Mouse (Mus musculus) G1E-ER4 (cell line): Measurements from ENCODE around the gene Gnl2. TPM values are rescaled to one million over a fixed set of nuclear protein-coding genes. Genes with fewer than 3 reads are reported as not detected.

Source experiments
- GATA1 ChIP-seq: IDR thresholded peaks from one replicate; pipeline ENCODE4 v1.8.0; 2012; ENCODE audit warnings: low read length, inconsistent platforms
- polyA plus RNA-seq: library from polyadenylated mRNA; stranded (reverse); fragments of >175 nt; gene quantifications from 2 replicates; pipeline ENCODE4 v1.2.3, GENCODE M21; 2012

The Gnl2 gene
- polyA plus RNA-seq, 1 experiment: 75.8 TPM

GRCm38 (mm10) chr4:125055385-125055784 is 39.0 kb downstream of the Gnl2 start:
- no peak for TF ChIP-seq GATA1

GRCm38 (mm10) chr4:125056476-125056875 is 40.1 kb downstream of the Gnl2 start:
- no peak for TF ChIP-seq GATA1

GRCm38 (mm10) chr4:125057273-125057672 is 40.9 kb downstream of the Gnl2 start:
- TF ChIP-seq GATA1: no peak

GRCm38 (mm10) chr4:125058033-125058432 is 41.6 kb downstream of the Gnl2 start:
- no peak for TF ChIP-seq GATA1

- no peak for TF ChIP-seq GATA1
These were observed 42.6 kb downstream of the Gnl2 start for GRCm38 (mm10) chr4:125059025-125059424.

GRCm38 (mm10) chr4:125063829-125064228 is 47.4 kb downstream of the Gnl2 start:
- TF ChIP-seq GATA1: no peak

- no peak for TF ChIP-seq GATA1
These were observed 49.3 kb downstream of the Gnl2 start, which contains the start of gene Dnali1 for GRCm38 (mm10) chr4:125065517-125066307. Gene Dnali1, minus strand, starts transcription at chr4:125065703.

GRCm38 (mm10) chr4:125066490-125067370 is 50.3 kb downstream of the Gnl2 start, which contains the start of gene Snip1:
Gene Snip1, plus strand, starts transcription at chr4:125066672.
- no peak for TF ChIP-seq GATA1

GRCm38 (mm10) chr4:125077700-125078099 is 61.3 kb downstream of the Gnl2 start:
- TF ChIP-seq GATA1: no peak

GRCm38 (mm10) chr4:125078698-125079097 is 62.3 kb downstream of the Gnl2 start:
- no peak for TF ChIP-seq GATA1

- no peak for TF ChIP-seq GATA1
These were observed 68.3 kb downstream of the Gnl2 start, which contains the start of gene Meaf6 for GRCm38 (mm10) chr4:125084403-125085345. Gene Meaf6, plus strand, starts transcription at chr4:125085134.

GRCm38 (mm10) chr4:125085346-125085841 is 69.0 kb downstream of the Gnl2 start:
- TF ChIP-seq GATA1: no peak

GRCm38 (mm10) chr4:125093031-125093430 is 76.6 kb downstream of the Gnl2 start:
- TF ChIP-seq GATA1: no peak

- TF ChIP-seq GATA1: no peak
These were observed 79.7 kb downstream of the Gnl2 start for GRCm38 (mm10) chr4:125096066-125096465.

GRCm38 (mm10) chr4:125097412-125097811 is 81.0 kb downstream of the Gnl2 start:
- TF ChIP-seq GATA1: no peak
